Mouse (Mus musculus) fat pad, adult 2 months (tissue): ENCODE measurements around the gene Fcgr2b.
"Not testable (repeated sequence)": the region's sequence is repeated elsewhere in the genome, so short reads cannot be mapped to it uniquely, and the experiment has no call there.

Source experiments
- DNase-seq: peaks from one replicate; pipeline ENCODE4 v3.0.0-alpha.2; 2011; ENCODE audit warnings: low read depth, low spot score; ENCODE audit errors: extremely low read depth

The Fcgr2b gene

GRCm38 (mm10) chr1:170978601-170979000, 2.3 kb upstream of the Fcgr2b start:
- DNase-seq: no peak

DNA sequence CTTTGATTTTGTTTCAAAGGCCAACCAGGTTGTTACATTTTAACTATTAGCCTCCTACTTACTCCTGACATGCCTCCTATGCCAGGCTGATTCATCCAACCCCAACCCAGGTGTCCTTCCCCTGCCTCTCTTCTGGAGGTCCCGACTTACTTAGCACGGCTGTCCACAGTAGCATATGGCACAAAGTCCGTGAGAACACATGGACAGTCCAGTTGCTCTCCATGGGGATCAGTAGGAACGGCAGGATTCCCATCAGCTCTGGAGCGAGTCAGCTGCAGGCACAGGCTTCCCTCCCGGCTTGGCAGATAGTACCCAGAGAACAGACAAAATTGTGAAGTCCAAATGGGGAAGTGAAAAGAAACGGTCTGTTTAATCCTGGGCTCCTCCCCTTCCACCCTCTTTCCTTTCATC, 591 bp downstream of the Fcgr2b start:
- DNase-seq: no peak

DNA sequence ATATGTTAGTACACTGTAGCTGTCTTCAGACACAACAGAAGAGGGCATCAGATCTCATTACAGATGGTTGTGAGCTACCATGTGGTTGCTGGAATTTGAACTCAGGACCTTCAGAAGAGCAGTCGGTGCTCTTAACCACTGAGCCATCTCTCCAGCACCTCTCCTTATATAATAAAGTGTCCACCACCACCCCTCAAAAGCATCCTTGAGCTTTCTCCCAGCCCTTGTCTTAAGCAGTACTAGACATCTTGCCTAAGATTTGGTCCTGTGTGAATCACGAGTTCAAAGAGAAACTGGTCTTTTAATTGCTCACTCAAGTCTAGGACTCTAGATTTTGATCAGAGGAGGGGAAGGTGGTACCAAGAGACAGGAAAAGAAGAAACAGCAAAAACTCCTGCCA, 997 bp downstream of the Fcgr2b start:
- not testable (repeated sequence) for DNase-seq

DNA sequence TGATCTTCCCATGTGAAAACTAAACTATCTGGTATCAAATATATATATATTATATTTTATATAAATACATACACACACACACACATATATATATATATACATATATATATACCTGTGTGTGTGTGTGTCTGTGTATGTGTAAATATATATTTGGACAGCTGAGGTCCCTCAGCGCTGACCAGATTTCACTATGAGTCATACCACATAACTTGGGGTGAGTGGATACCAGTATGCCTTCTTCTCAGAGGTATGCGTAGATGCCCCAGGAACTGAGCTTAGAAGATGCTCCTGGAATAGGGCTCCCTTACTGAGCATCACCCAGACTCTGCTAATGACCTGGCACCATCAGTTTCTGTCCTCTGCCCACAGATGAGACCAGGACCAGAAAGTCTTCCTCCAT, 1.6 kb downstream of the Fcgr2b start:
- no peak for DNase-seq

GRCm38 (mm10) chr1:170974171-170974570, 2.2 kb downstream of the Fcgr2b start:
- no peak for DNase-seq

GRCm38 (mm10) chr1:170972936-170973335, 3.4 kb downstream of the Fcgr2b start:
- DNase-seq: no peak

DNA sequence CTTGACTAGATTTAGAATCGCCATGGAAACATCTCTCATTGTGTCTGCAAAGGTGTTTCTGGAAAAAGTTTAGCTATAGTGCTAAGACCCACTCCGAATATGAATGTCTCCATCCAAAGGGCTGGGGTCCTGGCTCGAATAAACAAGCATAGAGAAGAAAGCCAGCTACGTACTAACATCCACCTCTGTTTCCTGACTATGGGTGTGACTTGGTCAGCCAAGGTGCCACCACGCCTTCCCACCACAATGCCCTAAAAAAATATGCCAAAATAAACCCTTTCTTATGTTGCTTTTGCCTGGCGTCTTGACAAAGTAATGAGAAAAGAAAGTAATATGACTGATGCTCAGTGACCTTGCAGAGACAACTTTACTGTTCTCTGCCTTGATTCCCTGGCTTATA, 3.9 kb downstream of the Fcgr2b start:
- DNase-seq: no peak

DNA sequence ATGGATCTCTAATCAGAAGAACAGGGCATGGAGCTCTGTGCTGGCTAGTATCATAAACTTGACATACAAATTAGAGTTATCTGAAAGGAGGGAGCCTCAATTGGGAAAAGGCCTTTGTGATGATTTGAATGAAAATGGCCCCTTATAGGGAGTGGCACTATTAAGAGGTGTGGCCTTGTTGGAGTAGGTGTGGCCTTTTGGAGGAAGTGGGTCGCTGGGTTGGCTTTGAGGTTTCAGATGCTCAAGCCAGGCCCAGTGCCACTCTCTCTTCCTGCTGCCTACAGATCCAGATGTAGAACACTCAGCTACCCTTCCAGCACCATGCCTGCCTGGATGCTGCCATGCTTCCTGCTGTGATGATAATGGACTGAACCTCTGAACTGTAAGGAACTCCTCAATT, 7.8 kb downstream of the Fcgr2b start:
- DNase-seq: no peak

- DNase-seq: no peak
These were observed 8.8 kb downstream of the Fcgr2b start for GRCm38 (mm10) chr1:170967581-170967980.

GRCm38 (mm10) chr1:170963087-170963486, 13.3 kb downstream of the Fcgr2b start:
- no peak for DNase-seq

DNA sequence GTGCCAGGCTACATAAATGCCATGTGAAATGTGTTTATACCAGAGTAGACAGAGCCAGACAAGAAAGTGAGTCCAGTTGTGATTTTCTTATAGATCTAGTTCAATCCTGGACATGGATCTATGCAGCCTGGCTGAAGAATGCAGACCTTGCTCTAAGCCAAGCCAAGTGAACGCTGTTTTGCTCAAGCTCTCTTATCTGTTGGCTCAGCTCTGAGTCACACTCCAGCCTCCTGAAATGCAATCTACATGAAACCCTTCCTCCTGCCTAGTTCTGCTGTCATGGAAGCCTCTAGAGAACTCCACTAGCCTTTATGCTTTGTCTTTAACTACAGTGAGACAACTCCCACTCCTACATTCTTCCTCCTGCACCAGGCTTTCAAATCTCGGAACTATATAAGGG, 14.0 kb downstream of the Fcgr2b start:
- no peak for DNase-seq

DNA sequence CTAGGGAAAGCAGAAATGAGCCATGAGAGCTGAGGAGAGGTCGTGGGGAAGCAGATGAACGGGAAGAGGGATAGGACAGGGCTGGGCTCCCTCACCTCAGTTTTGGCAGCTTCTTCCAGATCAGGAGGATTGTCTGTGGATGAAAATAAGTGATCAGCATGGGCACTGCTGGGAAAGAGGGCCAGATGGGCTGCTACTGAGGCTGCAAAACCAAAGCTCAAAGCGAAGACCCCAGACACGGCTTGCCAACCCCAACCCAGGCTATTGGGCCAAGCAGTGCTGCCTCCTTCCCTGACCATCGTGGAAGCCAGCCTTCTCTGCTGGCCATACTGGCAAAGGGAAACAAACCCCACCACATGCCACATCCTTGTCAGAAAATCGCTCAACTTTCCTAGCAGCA, 15.2 kb downstream of the Fcgr2b start:
- no peak for DNase-seq

GRCm38 (mm10) chr1:170959791-170960190, 16.6 kb downstream of the Fcgr2b start:
- DNase-seq: no peak

DNA sequence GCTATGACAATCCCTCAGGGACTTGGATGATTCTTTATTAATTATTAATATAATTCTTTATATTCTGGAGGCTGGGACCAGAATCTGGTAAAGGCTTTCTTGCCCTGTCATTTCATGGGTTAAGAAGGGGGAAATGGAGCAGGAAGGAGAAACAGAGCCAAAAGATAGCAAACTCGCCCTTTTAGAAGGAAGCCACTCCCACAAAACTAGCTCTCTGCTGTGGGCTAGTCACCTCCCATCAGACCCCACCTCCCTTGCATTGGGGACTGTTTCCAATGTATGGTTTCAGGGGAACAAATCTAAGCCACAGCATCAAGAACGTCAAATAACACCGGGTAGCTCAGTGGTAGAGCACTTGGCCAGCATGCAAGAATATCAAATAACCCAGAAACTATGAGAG, 18.1 kb downstream of the Fcgr2b start:
- no peak for DNase-seq

DNA sequence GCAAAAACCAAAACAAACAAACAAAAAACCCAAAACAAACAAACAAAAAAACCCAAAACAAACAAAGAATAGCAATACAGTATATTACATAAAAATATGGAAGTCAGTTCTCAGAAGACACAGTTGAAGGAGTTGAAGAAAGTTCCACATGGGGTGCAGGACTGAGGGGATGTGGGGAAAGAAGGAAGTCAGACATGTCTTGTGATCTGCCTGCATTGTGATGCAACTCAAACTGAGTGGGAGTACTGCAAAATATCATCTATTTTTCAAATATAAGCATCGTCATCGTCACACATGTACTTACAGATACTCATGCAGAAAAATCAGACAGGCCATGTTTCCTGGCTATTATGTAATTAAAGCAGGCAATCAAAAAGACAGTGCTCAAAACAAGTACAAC, 23.2 kb downstream of the Fcgr2b start:
- DNase-seq: no peak

DNA sequence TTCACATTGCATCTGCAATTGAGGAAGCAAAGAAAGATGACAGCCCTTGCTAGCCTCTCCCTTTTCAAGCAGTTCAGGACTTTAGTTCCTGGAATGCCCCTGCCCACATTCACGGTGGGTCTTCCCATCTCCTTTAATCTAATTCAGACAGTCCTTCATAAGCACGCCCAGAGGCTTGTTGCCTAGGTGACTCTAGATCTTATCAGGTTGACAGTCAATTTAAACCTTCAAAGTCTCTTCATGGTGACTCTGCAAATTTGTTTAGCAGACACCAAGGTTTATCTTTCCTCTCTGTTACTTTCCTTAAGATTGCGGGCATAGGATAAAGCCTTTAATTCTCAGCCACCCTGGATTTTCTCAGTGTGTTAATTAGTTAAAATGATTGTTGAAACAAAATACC, 25.6 kb downstream of the Fcgr2b start:
- no peak for DNase-seq

- DNase-seq: not testable (repeated sequence)
These were observed 31.4 kb downstream of the Fcgr2b start for GRCm38 (mm10) chr1:170944908-170945307.

GRCm38 (mm10) chr1:170944151-170944550, 32.2 kb downstream of the Fcgr2b start:
- DNase-seq: not testable (repeated sequence)

- no peak for DNase-seq
These were observed 37.1 kb downstream of the Fcgr2b start for GRCm38 (mm10) chr1:170939255-170939654.

DNA sequence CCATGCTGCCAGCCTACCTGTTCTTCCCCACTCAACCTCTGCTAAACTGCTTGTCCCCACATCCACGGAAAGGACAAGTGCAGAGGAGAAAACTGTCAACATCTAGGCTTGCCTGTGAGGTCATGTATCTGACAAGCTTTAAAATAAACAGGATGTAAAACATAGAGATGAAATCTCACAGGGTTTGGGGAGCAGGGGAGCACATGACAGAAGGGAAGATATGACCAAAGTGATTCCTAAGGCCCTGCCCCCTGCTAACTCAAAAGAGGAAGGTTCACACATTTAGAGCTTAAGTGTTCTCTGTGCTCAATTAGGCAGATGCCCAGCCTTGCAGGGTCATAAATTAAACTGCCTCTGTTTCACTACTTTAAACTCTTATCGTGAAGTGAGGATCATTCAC, 42.0 kb downstream of the Fcgr2b start:
- no peak for DNase-seq

GRCm38 (mm10) chr1:170933940-170934339, 42.4 kb downstream of the Fcgr2b start:
- DNase-seq: no peak

DNA sequence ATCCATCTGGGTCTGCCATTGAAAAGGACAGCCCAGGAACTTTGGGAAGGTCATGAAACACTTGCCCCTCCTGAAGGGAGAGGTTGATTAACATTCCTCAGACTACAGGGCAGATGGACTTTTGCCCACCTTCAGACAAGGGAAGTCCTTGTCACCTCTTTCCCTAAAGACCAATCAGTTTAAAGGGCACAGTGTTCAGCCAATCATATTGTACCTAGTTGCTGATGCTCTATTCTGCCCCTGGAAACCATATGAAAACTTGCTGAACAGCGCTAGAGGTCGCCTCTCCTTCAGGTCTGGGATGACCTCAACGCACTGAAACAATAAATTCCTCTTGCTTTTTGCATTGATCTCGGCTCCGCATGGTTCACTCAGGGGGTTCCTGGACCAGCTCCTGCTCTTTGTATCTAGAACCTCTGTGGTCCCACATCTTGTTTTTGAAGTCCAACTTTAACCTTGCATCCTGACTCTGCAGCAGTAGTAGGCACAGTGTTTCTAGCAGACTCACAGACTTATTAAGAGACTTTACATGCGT, 42.9 kb downstream of the Fcgr2b start:
- no peak for DNase-seq

DNA sequence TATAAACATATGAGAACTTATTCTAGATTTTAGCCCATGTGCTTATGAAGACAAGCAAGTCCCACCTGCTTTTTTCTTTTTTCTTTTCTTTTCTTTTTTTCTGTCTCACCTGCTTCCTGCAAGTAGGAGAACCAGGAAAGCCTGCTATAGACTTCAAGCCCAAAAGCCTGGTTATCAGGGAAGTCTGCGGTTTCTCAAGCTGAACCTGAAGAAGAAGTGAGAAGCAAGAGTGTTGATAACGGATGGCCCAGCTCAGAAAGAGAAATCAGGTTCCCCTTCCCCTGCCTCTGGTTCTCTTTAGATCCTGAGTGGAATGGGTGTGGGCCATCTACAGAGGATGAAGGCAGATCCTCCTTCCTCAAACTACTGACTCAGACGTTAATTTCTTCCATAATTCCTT, 44.3 kb downstream of the Fcgr2b start:
- DNase-seq: no peak

GRCm38 (mm10) chr1:170929245-170929644, 47.1 kb downstream of the Fcgr2b start:
- no peak for DNase-seq
